Comparison of ENCODE assay signal across 9 mouse cellular contexts in the genomic region with DNA sequence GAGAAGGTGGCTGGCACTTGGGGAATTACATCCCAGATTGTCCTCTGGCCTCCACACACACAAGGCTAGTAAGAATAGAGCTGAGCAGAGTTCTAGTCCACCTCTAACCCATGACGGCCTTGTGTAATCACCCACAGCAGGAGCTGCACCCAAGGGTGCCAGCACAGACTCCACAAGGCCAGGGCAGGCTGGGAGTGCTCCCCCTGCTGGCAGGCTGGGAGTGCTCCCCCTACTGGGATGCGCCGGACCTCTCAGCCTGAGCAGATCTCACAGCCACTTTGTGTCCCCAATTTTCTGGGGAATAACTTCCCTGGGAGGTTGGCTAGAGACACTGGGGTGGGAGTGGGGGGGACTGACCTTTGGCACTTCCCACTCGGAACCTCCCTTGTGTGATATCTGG.
DNase-seq lines count a peak whose midpoint lies in the region; ATAC-seq and TF ChIP-seq lines count a peak whose summit lies in the region.
"Had no signal": no experiment of that assay in that cellular context is flagged by ENCODE, and none has a peak within 500 bp of the region (broad histone marks: within the 10 kb centered on the region; RNA-seq: fewer than 3 reads in every experiment).

No protein-coding gene starts in this region.

- no peaks in the 10 kb centered on the region for H3K36me3 ChIP-seq in kidney, embryonic 15.5 days
- no peaks in the 10 kb centered on the region for H3K36me3 ChIP-seq in ES-Bruce4 (ENCODE audit: control insufficient read depth, insufficient read depth, low read length, poor library complexity, severe bottlenecking)
- no peaks in the 10 kb centered on the region for H3K36me3 ChIP-seq in hindbrain, embryonic 13.5 days
- H3K36me3 ChIP-seq: heart, embryonic 15.5 days had no signal

- no peak for TF ChIP-seq POLR2A in ES-Bruce4 (IDR thresholded peaks at IDR 0.05; ENCODE audit: insufficient read depth, low read length)

- H3K27me3 ChIP-seq in kidney, embryonic 15.5 days, result no peaks in the 10 kb centered on the region
- no peaks in the 10 kb centered on the region for H3K27me3 ChIP-seq in ES-Bruce4 (ENCODE audit: control insufficient read depth, insufficient read depth, low read length, poor library complexity, severe bottlenecking)
- H3K27me3 ChIP-seq in hindbrain, embryonic 13.5 days, result 0 out of 2 replicates have a peak, but pooled peaks cover 10% of the 10 kb centered on the region

- TF ChIP-seq EP300 in ES-Bruce4 (IDR thresholded peaks at IDR 0.05; ENCODE audit: insufficient read depth, low read depth, low read length), result no peak

- H3K27ac ChIP-seq in kidney, embryonic 15.5 days, result no peak overlapping the region
- no peak overlapping the region for H3K27ac ChIP-seq in ES-Bruce4 (ENCODE audit: insufficient read depth, low read length)
- no peak overlapping the region for H3K27ac ChIP-seq in hindbrain, embryonic 13.5 days
- H3K27ac ChIP-seq: heart, embryonic 15.5 days had no signal

- no peak overlapping the region for H3K4me3 ChIP-seq in kidney, embryonic 15.5 days (replicated peaks)
- no peak overlapping the region for H3K4me3 ChIP-seq in ES-Bruce4 (ENCODE audit: low read depth, low read length)
- no peak overlapping the region for H3K4me3 ChIP-seq in hindbrain, embryonic 13.5 days
- H3K4me3 ChIP-seq: heart, embryonic 15.5 days had no signal

- H3K4me1 ChIP-seq in kidney, embryonic 15.5 days, result no peaks in the 10 kb centered on the region
- no peaks in the 10 kb centered on the region for H3K4me1 ChIP-seq in ES-Bruce4 (ENCODE audit: control insufficient read depth, insufficient read depth, low read length)
- no peaks in the 10 kb centered on the region for H3K4me1 ChIP-seq in hindbrain, embryonic 13.5 days (replicated peaks)
- H3K4me1 ChIP-seq: heart, embryonic 15.5 days had no signal

- peak; percentile 62 for DNase-seq in kidney, adult 18-20 months
- DNase-seq in B cell, adult 2 months, result peak; percentile 72 to 73
- peak; percentile 35 for DNase-seq in c-Kit-positive CD71-positive TER-119-negative erythroid progenitor cells, embryonic 14.5 days (ENCODE audit: low read depth)
- peak; percentile 62 to 64 for DNase-seq in kidney, postnatal 25 days
- DNase-seq in right cerebral cortex, postnatal 4 days, result peak; percentile 40

- ATAC-seq in kidney, embryonic 15.5 days (replicated peaks; ENCODE audit: low FRiP score), result no peak
- ATAC-seq in hindbrain, embryonic 13.5 days (ENCODE audit: low FRiP score), result no peak

- no peak overlapping the region for H3K9ac ChIP-seq in kidney, embryonic 15.5 days
- H3K9ac ChIP-seq in ES-Bruce4 (ENCODE audit: low read depth, poor library complexity, severe bottlenecking), result no peak overlapping the region
- no peak overlapping the region for H3K9ac ChIP-seq in hindbrain, embryonic 13.5 days
- H3K9ac ChIP-seq: heart, embryonic 15.5 days had no signal

- TF ChIP-seq CTCF in ES-Bruce4 (IDR thresholded peaks at IDR 0.05; ENCODE audit: low read depth, low read length), result peak; percentile 85

- H3K9me3 ChIP-seq in kidney, embryonic 15.5 days (replicated peaks), result no peaks in the 10 kb centered on the region
- no peaks in the 10 kb centered on the region for H3K9me3 ChIP-seq in ES-Bruce4 (replicated peaks; ENCODE audit: control insufficient read depth, insufficient read depth, low read length, poor library complexity, severe bottlenecking)
- no peaks in the 10 kb centered on the region for H3K9me3 ChIP-seq in hindbrain, embryonic 13.5 days
- H3K9me3 ChIP-seq: heart, embryonic 15.5 days had no signal

- no peak overlapping the region for H3K4me2 ChIP-seq in kidney, embryonic 15.5 days
- H3K4me2 ChIP-seq in hindbrain, embryonic 13.5 days, result no peak overlapping the region
- H3K4me2 ChIP-seq: heart, embryonic 15.5 days had no signal

- WGBS in kidney, embryonic 15.5 days, result 22% methylated on average over 4 of the region's 4 CpGs
- WGBS in hindbrain, embryonic 13.5 days, result 32% methylated on average over 4 of the region's 4 CpGs
